Mouse (Mus musculus) embryonic facial prominence, embryonic 10.5 days (tissue): ENCODE measurements around the gene Tet1. TPM values are rescaled to one million over a fixed set of nuclear protein-coding genes. Genes with fewer than 3 reads are reported as not detected.
"Not testable (repeated sequence)": the region's sequence is repeated elsewhere in the genome, so short reads cannot be mapped to it uniquely, and the experiment has no call there.

ENCODE experiments used
- DNase-seq: peaks from one replicate; pipeline ENCODE4 v3.0.0-alpha.2; 2017; ENCODE audit warnings: low spot score
- H3K27ac ChIP-seq: fragments of 300-500 bp; sonication (generic); replicated peaks from 2 replicates; pipeline ENCODE4 v1.5.1; 2016; ENCODE audit warnings: mild to moderate bottlenecking
- H3K27me3 ChIP-seq: fragments of 300-500 bp; sonication (generic); replicated peaks from 2 replicates; pipeline ENCODE4 v1.6.1; 2016; ENCODE audit warnings: low read depth, mild to moderate bottlenecking; ENCODE audit not compliant: poor library complexity, severe bottlenecking
- H3K36me3 ChIP-seq: fragments of 300-500 bp; sonication (generic); replicated peaks from 2 replicates; pipeline ENCODE4 v1.6.1; 2016; ENCODE audit warnings: mild to moderate bottlenecking, moderate library complexity
- H3K4me1 ChIP-seq: fragments of 300-500 bp; sonication (generic); 2 replicates; pipeline ENCODE4 v1.6.1; 2016
- H3K4me3 ChIP-seq: fragments of 300-500 bp; sonication (generic); 2 replicates; pipeline ENCODE4 v1.5.1; 2016; ENCODE audit warnings: mild to moderate bottlenecking, moderate library complexity
- H3K9me3 ChIP-seq: fragments of 300-500 bp; sonication (generic); 2 replicates; pipeline ENCODE4 v1.6.1; 2016; ENCODE audit warnings: mild to moderate bottlenecking
- WGBS: fragments of 180-500 bp; shearing (Covaris S2); methylation state at CpG from one replicate; pipeline ENCODE4 v1.1.7; 2016; 5-methylcytosine and 5-hydroxymethylcytosine counted together
- polyA plus RNA-seq: library from polyadenylated mRNA; unstranded; fragments of >200 nt; fragmentation: Nextera tagmentation; extraction: Ambion mirVana; gene quantifications from 2 replicates; pipeline ENCODE4 v1.2.1, GENCODE M21; 2016

Tet1 gene
- polyA plus RNA-seq, 1 experiment from 2014 or later: 34.5 TPM

- Histone ChIP-seq H3K36me3 (peaks cover 46% of the 10 kb centered on the region), H3K27ac (peak overlapping the region; percentile 98), H3K4me3 (peak overlapping the region; percentile 98), H3K9me3 (no peaks in the 10 kb centered on the region), H3K4me1 (peaks cover 13% of the 10 kb centered on the region), H3K27me3 (no peaks in the 10 kb centered on the region)
- no peak for DNase-seq
- WGBS: 2% methylated on average over 78 of the region's 78 CpGs
These were observed 117.3 kb downstream of the Tet1 start for GRCm38 (mm10) chr10:62791251-62792176.

GRCm38 (mm10) chr10:62781776-62782175 is 127.0 kb downstream of the Tet1 start:
- not testable (repeated sequence) for H3K27ac ChIP-seq, H3K4me3 ChIP-seq, H3K4me1 ChIP-seq, H3K9me3 ChIP-seq, H3K27me3 ChIP-seq, DNase-seq
- WGBS: 89% methylated on average over 1 of the region's 1 CpGs
- peaks cover 100% of the 10 kb centered on the region for H3K36me3 ChIP-seq

Other genes starting within 250 kb of the Tet1 start
- 2.5 and 3.1 TPM in 2 replicates for gene Stox1, start 182.9 kb downstream of the Tet1 start, polyA plus RNA-seq
- 173 and 174 TPM in 2 replicates for gene Ccar1, start 116.7 kb downstream of the Tet1 start, polyA plus RNA-seq
- 8.1 and 9.4 TPM in 2 replicates for gene Slc25a16, start 11.6 kb upstream of the Tet1 start, polyA plus RNA-seq
- 37.1 and 39.1 TPM in 2 replicates for gene Dna2, start 38.0 kb upstream of the Tet1 start, polyA plus RNA-seq
- 25.0 and 25.4 TPM in 2 replicates for gene Rufy2, start 71.2 kb upstream of the Tet1 start, polyA plus RNA-seq
- gene Hnrnph3, start 115.2 kb upstream of the Tet1 start, polyA plus RNA-seq: 179 and 180 TPM in 2 replicates
- gene Pbld2, start 115.3 kb upstream of the Tet1 start, polyA plus RNA-seq: 0.75 and 1.1 TPM in 2 replicates
- gene Pbld1, start 151.2 kb upstream of the Tet1 start, polyA plus RNA-seq: 2.0 and 2.3 TPM in 2 replicates
- gene Atoh7, start 190.7 kb upstream of the Tet1 start, polyA plus RNA-seq: 0.26 and 0.29 TPM in 2 replicates